Mouse (Mus musculus): ENCODE measurements around the gene Slc30a9. TPM values are rescaled to one million over a fixed set of nuclear protein-coding genes. Genes with fewer than 3 reads are reported as not detected.

Gene Slc30a9
- total RNA-seq, 2 experiments from 2014 or later = 173 to 192 TPM

Other genes with a start within 250 kb of the Slc30a9 start
- gene Phox2b, start 207.7 kb upstream of the Slc30a9 start, total RNA-seq (2021) = not detected
- 100 to 1,000 TPM; 100 to 104 TPM for gene Tmem33, start 46.4 kb upstream of the Slc30a9 start, total RNA-seq (2021)
- gene Bend4, start 121.4 kb downstream of the Slc30a9 start, total RNA-seq (2021) = 10 to 100 TPM; 10.3 to 11.1 TPM

Data from layer of hippocampus, postnatal 36 days (tissue).